Mouse (Mus musculus) ES-Bruce4 (cell line): ENCODE measurements around the gene Traf2. TPM values are rescaled to one million over a fixed set of nuclear protein-coding genes. Genes with fewer than 3 reads are reported as not detected.

Source experiments
- H3K27ac ChIP-seq: 2 replicates; pipeline ENCODE4 v1.5.1; 2012; ENCODE audit warnings: low read length, inconsistent platforms; ENCODE audit not compliant: insufficient read depth
- H3K27me3 ChIP-seq: 2 replicates; pipeline ENCODE4 v1.6.1; 2012; ENCODE audit warnings: mild to moderate bottlenecking, low read length, inconsistent platforms; ENCODE audit not compliant: control insufficient read depth, poor library complexity, insufficient read depth, severe bottlenecking
- H3K36me3 ChIP-seq: 2 replicates; pipeline ENCODE4 v1.6.1; 2012; ENCODE audit warnings: inconsistent platforms, mild to moderate bottlenecking, low read length, moderate library complexity; ENCODE audit not compliant: control insufficient read depth, poor library complexity, insufficient read depth, severe bottlenecking
- H3K4me1 ChIP-seq: one replicate; pipeline ENCODE4 v1.8.1; 2011; ENCODE audit warnings: low read length; ENCODE audit not compliant: control insufficient read depth, insufficient read depth
- H3K4me3 ChIP-seq: 2 replicates; pipeline ENCODE4 v1.5.1; 2011; ENCODE audit warnings: low read depth, mild to moderate bottlenecking, low read length
- H3K9ac ChIP-seq: 2 replicates; pipeline ENCODE4 v1.6.1; 2012; ENCODE audit warnings: low read depth, mild to moderate bottlenecking, inconsistent platforms; ENCODE audit not compliant: poor library complexity, severe bottlenecking
- H3K9me3 ChIP-seq: replicated peaks from 2 replicates; pipeline ENCODE4 v1.6.1; 2012; ENCODE audit warnings: mild to moderate bottlenecking, low read length, inconsistent platforms; ENCODE audit not compliant: control insufficient read depth, poor library complexity, insufficient read depth, severe bottlenecking
- CTCF ChIP-seq: IDR thresholded peaks from one replicate; pipeline ENCODE4 v1.8.1; 2011; ENCODE audit warnings: low read depth, low read length
- EP300 ChIP-seq: IDR thresholded peaks from 2 replicates; pipeline ENCODE4 v1.6.1; 2011; ENCODE audit warnings: low read depth, low read length; ENCODE audit not compliant: insufficient read depth
- POLR2A ChIP-seq: IDR thresholded peaks from one replicate; pipeline ENCODE4 v1.8.1; 2011; ENCODE audit warnings: low read length; ENCODE audit not compliant: insufficient read depth
- polyA plus RNA-seq: library from polyadenylated mRNA; stranded (reverse); fragments of >200 nt; gene quantifications from 2 replicates; pipeline ENCODE4 v1.2.4, GENCODE M21; 2011; ENCODE audit warnings: low read depth; ENCODE audit not compliant: missing spikeins, insufficient read depth, insufficient read length

Traf2 gene
- polyA plus RNA-seq, 1 experiment: 9.8 TPM

DNA sequence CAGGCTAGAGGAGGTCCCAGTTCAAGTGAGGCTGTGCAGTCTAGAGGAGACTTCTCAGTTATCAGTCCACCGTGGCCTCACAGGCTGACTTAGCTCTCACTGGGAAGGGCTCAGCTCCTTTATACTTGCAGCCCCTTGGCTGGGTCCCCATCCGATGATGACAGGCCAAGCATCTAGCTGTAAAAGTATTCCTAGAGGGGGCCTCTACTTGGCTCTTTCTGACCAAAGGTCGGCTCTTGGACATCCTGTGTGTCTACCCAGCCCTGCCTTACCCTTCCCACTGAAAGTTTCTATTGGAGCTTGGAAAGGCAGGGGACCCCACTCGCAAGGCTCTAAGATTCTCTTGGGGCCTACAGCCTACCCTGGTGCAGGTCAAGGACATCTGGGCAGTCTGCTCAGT, 24.5 kb upstream of the Traf2 start:
- TF ChIP-seq POLR2A (no peak), CTCF (no peak), EP300 (no peak)
- Histone ChIP-seq H3K9ac (no peak overlapping the region), H3K4me1 (peaks cover 4% of the 10 kb centered on the region), H3K27ac (no peak overlapping the region), H3K27me3 (no peaks in the 10 kb centered on the region), H3K4me3 (no peak overlapping the region), H3K36me3 (no peaks in the 10 kb centered on the region), H3K9me3 (no peaks in the 10 kb centered on the region)

GRCm38 (mm10) chr2:25569323-25569722, 22.6 kb upstream of the Traf2 start:
- no peak for TF ChIP-seq POLR2A
- no peak for TF ChIP-seq CTCF
- no peak for TF ChIP-seq EP300
- Histone ChIP-seq H3K4me1 (peaks cover 3% of the 10 kb centered on the region), H3K27ac (no peak overlapping the region), H3K36me3 (no peaks in the 10 kb centered on the region), H3K9ac (no peak overlapping the region), H3K27me3 (no peaks in the 10 kb centered on the region), H3K9me3 (no peaks in the 10 kb centered on the region), H3K4me3 (no peak overlapping the region)

DNA sequence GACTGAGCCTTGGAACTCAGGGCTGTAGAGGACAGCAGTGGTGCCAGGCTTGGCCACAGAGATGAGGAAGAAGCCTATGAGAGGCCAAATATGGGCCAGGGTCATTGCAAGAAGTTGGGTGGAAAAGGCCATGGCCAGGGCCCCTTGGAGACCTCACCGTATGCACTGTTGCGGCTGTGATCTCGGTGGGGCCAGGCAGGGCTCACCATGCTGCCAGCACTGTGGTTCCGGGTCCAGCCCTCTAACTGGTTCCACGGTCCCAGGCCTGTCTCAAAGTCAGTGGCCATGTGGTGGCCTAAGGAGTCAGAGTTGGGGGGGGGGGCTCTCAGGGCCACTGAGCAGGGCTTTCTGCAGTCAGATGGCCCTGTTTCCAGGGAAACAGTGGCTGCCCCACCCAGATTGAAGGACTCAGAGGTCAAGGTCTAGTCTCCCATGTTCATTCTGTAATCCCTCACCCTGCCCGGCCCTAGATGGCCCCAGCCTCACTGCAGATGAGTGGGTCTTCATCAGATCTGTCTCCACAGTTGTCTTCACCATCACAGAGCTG, 21.8 kb upstream of the Traf2 start:
- TF ChIP-seq EP300 (no peak), CTCF (no peak), POLR2A (no peak)
- Histone ChIP-seq H3K9me3 (no peaks in the 10 kb centered on the region), H3K4me1 (peaks cover 3% of the 10 kb centered on the region), H3K4me3 (no peak overlapping the region), H3K9ac (no peak overlapping the region), H3K27ac (no peak overlapping the region), H3K36me3 (0 out of 2 replicates have a peak, but pooled peaks cover 2% of the 10 kb centered on the region), H3K27me3 (no peaks in the 10 kb centered on the region)

- peaks cover 15% of the 10 kb centered on the region for H3K36me3 ChIP-seq
- peaks cover 3% of the 10 kb centered on the region for H3K4me1 ChIP-seq
- H3K27ac ChIP-seq: no peak overlapping the region
- H3K27me3 ChIP-seq: no peaks in the 10 kb centered on the region
- no peaks in the 10 kb centered on the region for H3K9me3 ChIP-seq
- H3K9ac ChIP-seq: no peak overlapping the region
- TF ChIP-seq EP300: no peak
- TF ChIP-seq POLR2A: no peak
- no peak for TF ChIP-seq CTCF
- H3K4me3 ChIP-seq: no peak overlapping the region
Observed at GRCm38 (mm10) chr2:25566558-25566957, 19.8 kb upstream of the Traf2 start.

GRCm38 (mm10) chr2:25565741-25566140, 19.0 kb upstream of the Traf2 start:
- peaks cover 18% of the 10 kb centered on the region for H3K36me3 ChIP-seq
- no peaks in the 10 kb centered on the region for H3K27me3 ChIP-seq
- TF ChIP-seq EP300: no peak
- TF ChIP-seq POLR2A: no peak
- TF ChIP-seq CTCF: no peak
- H3K4me3 ChIP-seq: no peak overlapping the region
- H3K9ac ChIP-seq: no peak overlapping the region
- H3K4me1 ChIP-seq: peaks cover 3% of the 10 kb centered on the region
- no peaks in the 10 kb centered on the region for H3K9me3 ChIP-seq
- H3K27ac ChIP-seq: no peak overlapping the region

- peaks cover 25% of the 10 kb centered on the region for H3K36me3 ChIP-seq
- no peak overlapping the region for H3K4me3 ChIP-seq
- H3K4me1 ChIP-seq: no peaks in the 10 kb centered on the region
- H3K27me3 ChIP-seq: no peaks in the 10 kb centered on the region
- no peak for TF ChIP-seq EP300
- TF ChIP-seq CTCF: no peak
- no peaks in the 10 kb centered on the region for H3K9me3 ChIP-seq
- no peak overlapping the region for H3K27ac ChIP-seq
- H3K9ac ChIP-seq: no peak overlapping the region
Observed at GRCm38 (mm10) chr2:25561946-25562345, 15.2 kb upstream of the Traf2 start.
